ENCODE assay signal across 24 mouse cellular contexts in genomic region chr11:49780161-49780817, GRCm38 (mm10). TPM values are rescaled to one million over a fixed set of nuclear protein-coding genes. Genes with fewer than 3 reads are reported as not detected.
"Had no signal": no experiment of that assay in that cellular context is flagged by ENCODE, and none has a peak within 500 bp of the region (broad histone marks: within the 10 kb centered on the region; RNA-seq: fewer than 3 reads in every experiment).

No protein-coding gene starts in this region.

- H3K27me3 ChIP-seq: intestine, embryonic 15.5 days; limb, embryonic 12.5 days; limb, embryonic 15.5 days; liver, embryonic 12.5 days; liver, embryonic 15.5 days; midbrain, embryonic 12.5 days; neural tube, embryonic 13.5 days; stomach, embryonic 15.5 days had no signal

- H3K9ac ChIP-seq: intestine, embryonic 15.5 days; limb, embryonic 12.5 days; limb, embryonic 15.5 days; liver, embryonic 12.5 days; liver, embryonic 15.5 days; midbrain, embryonic 12.5 days; neural tube, embryonic 13.5 days; stomach, embryonic 15.5 days had no signal

- H3K4me3 ChIP-seq: intestine, embryonic 15.5 days; limb, embryonic 12.5 days; limb, embryonic 15.5 days; liver, embryonic 12.5 days; liver, embryonic 15.5 days; midbrain, embryonic 12.5 days; myocyte; neural tube, embryonic 13.5 days; stomach, embryonic 15.5 days had no signal

- DNase-seq: kidney, adult 18-20 months; kidney, postnatal 10 days; kidney, postnatal 4 days; left cerebral cortex, postnatal 4 days; lung, adult 2 months; lung, postnatal 14 days; lung, postnatal 4 days; retina, postnatal 1 day; right cerebral cortex, postnatal 25 days; spleen, adult 18-20 months; thymus, adult 2 months; thymus, postnatal 14 days; thymus, postnatal 4 days had no signal

- ATAC-seq: intestine, embryonic 15.5 days; liver, embryonic 12.5 days; midbrain, embryonic 16.5 days had no signal

- H3K4me1 ChIP-seq: intestine, embryonic 15.5 days; limb, embryonic 12.5 days; limb, embryonic 15.5 days; liver, embryonic 15.5 days; midbrain, embryonic 12.5 days; neural tube, embryonic 13.5 days; stomach, embryonic 15.5 days had no signal

- H3K4me2 ChIP-seq: intestine, embryonic 15.5 days; limb, embryonic 12.5 days; limb, embryonic 15.5 days; liver, embryonic 12.5 days; liver, embryonic 15.5 days; midbrain, embryonic 12.5 days; neural tube, embryonic 13.5 days; stomach, embryonic 15.5 days had no signal

- H3K36me3 ChIP-seq: intestine, embryonic 15.5 days; limb, embryonic 12.5 days; limb, embryonic 15.5 days; liver, embryonic 12.5 days; liver, embryonic 15.5 days; midbrain, embryonic 12.5 days; neural tube, embryonic 13.5 days; stomach, embryonic 15.5 days had no signal

- H3K27ac ChIP-seq: intestine, embryonic 15.5 days; limb, embryonic 12.5 days; limb, embryonic 15.5 days; liver, embryonic 12.5 days; liver, embryonic 15.5 days; midbrain, embryonic 12.5 days; neural tube, embryonic 13.5 days; stomach, embryonic 15.5 days had no signal

- H3K9me3 ChIP-seq: intestine, embryonic 15.5 days; limb, embryonic 12.5 days; limb, embryonic 15.5 days; liver, embryonic 12.5 days; liver, embryonic 15.5 days; midbrain, embryonic 12.5 days; neural tube, embryonic 13.5 days; stomach, embryonic 15.5 days had no signal

RNA-seq across cellular contexts. Expression of gene Gfpt2, which starts 13.7 kb away (rescaled TPM):
- total RNA-seq: neutrophil, adult 5-6 weeks had no signal
